ENCODE assay signal across 10 mouse cellular contexts in genomic region chrX:152781720-152782403, GRCm38 (mm10). TPM values are rescaled to one million over a fixed set of nuclear protein-coding genes. Genes with fewer than 3 reads are reported as not detected.
DNase-seq lines count a peak whose midpoint lies in the region; ATAC-seq lines count a peak whose summit lies in the region.
"Had no signal": no experiment of that assay in that cellular context is flagged by ENCODE, and none has a peak within 500 bp of the region (broad histone marks: within the 10 kb centered on the region; RNA-seq: fewer than 3 reads in every experiment).

Gpr143 (plus strand) TSS chrX:152781921.

- H3K4me2 ChIP-seq in heart, embryonic 11.5 days = peak within 1 kb of the TSS; percentile 69
- H3K4me2 ChIP-seq in midbrain, embryonic 14.5 days (ENCODE audit: low read length) = peak within 1 kb of the TSS; percentile 50

- H3K9ac ChIP-seq in heart, embryonic 11.5 days (ENCODE audit: low read depth, low read length) = peak within 1 kb of the TSS; percentile 56; the same call in 1 of the 2 replicates
- 0 out of 2 replicates have a peak within 1 kb of the TSS, but pooled peaks have one; percentile 6 for H3K9ac ChIP-seq in midbrain, embryonic 14.5 days (replicated peaks; ENCODE audit: low read length)

- H3K36me3 ChIP-seq in heart, embryonic 11.5 days (ENCODE audit: control insufficient read depth, insufficient read depth, low read length) = no peaks in the 10 kb centered on the region
- no peaks in the 10 kb centered on the region for H3K36me3 ChIP-seq in midbrain, embryonic 14.5 days (ENCODE audit: control insufficient read depth, insufficient read depth, low read length)

- H3K27ac ChIP-seq in heart, embryonic 11.5 days (ENCODE audit: low read depth, low read length) = no peak within 1 kb of the TSS
- no peak within 1 kb of the TSS for H3K27ac ChIP-seq in midbrain, embryonic 14.5 days (replicated peaks; ENCODE audit: low read depth, low read length)

- no peak for DNase-seq in heart, adult 11 months
- peak; percentile 8 for DNase-seq in brain, adult 2 months (ENCODE audit: low read depth, low spot score)
- DNase-seq in heart, postnatal 10 days = peak; percentile 9
- DNase-seq in kidney, postnatal 25 days = peak; percentile 60 to 73
- peak; percentile 16 for DNase-seq in midbrain, embryonic 14.5 days
- DNase-seq in ovary, postnatal 14 days (ENCODE audit: low spot score) = no peak
- DNase-seq in thymus, postnatal 10 days (ENCODE audit: low spot score in 2 of 2) = no peak

- H3K4me3 ChIP-seq in heart, embryonic 11.5 days (ENCODE audit: low read depth, low read length) = peak within 1 kb of the TSS; percentile 31
- H3K4me3 ChIP-seq in midbrain, embryonic 14.5 days (replicated peaks; ENCODE audit: low read depth, low read length) = 0 out of 2 replicates have a peak within 1 kb of the TSS, but pooled peaks have one; percentile 17

- intact Hi-C loops in heart, postnatal 10 days (cut with DNase I) = no loop called here

- H3K4me1 ChIP-seq in heart, embryonic 11.5 days (ENCODE audit: control insufficient read depth, insufficient read depth, low read length) = no peaks in the 10 kb centered on the region
- H3K4me1 ChIP-seq in midbrain, embryonic 14.5 days (ENCODE audit: control insufficient read depth, insufficient read depth, low read length) = no peaks in the 10 kb centered on the region

- peaks cover 7% of the 10 kb centered on the region; the same call in 1 of the 2 replicates for H3K27me3 ChIP-seq in heart, embryonic 11.5 days (ENCODE audit: control insufficient read depth, insufficient read depth, low read length)
- H3K27me3 ChIP-seq in midbrain, embryonic 14.5 days (ENCODE audit: control insufficient read depth, insufficient read depth, low read length) = no peaks in the 10 kb centered on the region

- WGBS in heart, embryonic 11.5 days (ENCODE audit: insufficient replicate concordance) = 24% methylated on average over 26 of the region's 26 CpGs
- WGBS in midbrain, embryonic 14.5 days = 19% methylated on average over 26 of the region's 26 CpGs

- H3K9me3 ChIP-seq in heart, embryonic 11.5 days (replicated peaks; ENCODE audit: control insufficient read depth, low read length) = no peaks in the 10 kb centered on the region
- no peaks in the 10 kb centered on the region for H3K9me3 ChIP-seq in midbrain, embryonic 14.5 days (ENCODE audit: control insufficient read depth, low read length)

- no peak for ATAC-seq in heart, embryonic 11.5 days (replicated peaks; ENCODE audit: insufficient number of reproducible peaks, low FRiP score, low TSS enrichment)
- no peak for ATAC-seq in midbrain, embryonic 14.5 days (ENCODE audit: low FRiP score, low TSS enrichment)

RNA-seq across cellular contexts. Expression of gene Gpr143, which starts in this region (rescaled TPM):
- polyA plus RNA-seq in heart, embryonic 11.5 days (2014; fragmentation: Nextera tagmentation; extraction: Ambion mirVana) = 0.19 TPM in 1 of 2 replicates, not detected in the other
- not detected for total RNA-seq in heart, postnatal 10 days (2021)
- 0.46 and 0.49 TPM in 2 replicates for polyA plus RNA-seq in midbrain, embryonic 14.5 days (2014; fragmentation: Nextera tagmentation; extraction: Ambion mirVana)
- total RNA-seq: gastrocnemius, postnatal 36 days; MEL had no signal

Comparison
In these comparisons a context has a peak if more than half of its experiments do, and no peak if none do; other contexts are left out.
1. Peak in DNase-seq in heart, postnatal 10 days; RNA of the gene not detected or under 1 TPM.
2. Peak in DNase-seq, H3K4me3 ChIP-seq, H3K9ac ChIP-seq and H3K4me2 ChIP-seq in midbrain, embryonic 14.5 days; RNA of the gene not detected or under 1 TPM.
3. DNase-seq: peak in brain, adult 2 months (single experiment) and kidney, postnatal 25 days (2 of 2); none in heart, adult 11 months (single experiment), ovary, postnatal 14 days (single experiment) and thymus, postnatal 10 days (0 of 2).